Mouse (Mus musculus) lung, postnatal 25 days (tissue): Measurements from ENCODE around the gene Barhl2.

Source experiments
- DNase-seq: peaks from one replicate; pipeline ENCODE4 v3.0.0; 2022; ENCODE audit warnings: low spot score

Gene Barhl2

GRCm38 (mm10) chr5:106454411-106455105 lies 3.4 kb downstream of the Barhl2 start:
- no peak for DNase-seq

GRCm38 (mm10) chr5:106453886-106454321 lies 4.1 kb downstream of the Barhl2 start:
- no peak for DNase-seq

- DNase-seq: no peak
Observed at GRCm38 (mm10) chr5:106453181-106453885, 4.6 kb downstream of the Barhl2 start.

GRCm38 (mm10) chr5:106452686-106453085 lies 5.3 kb downstream of the Barhl2 start:
- DNase-seq: no peak

GRCm38 (mm10) chr5:106451681-106452440 lies 6.1 kb downstream of the Barhl2 start:
- DNase-seq: no peak

GRCm38 (mm10) chr5:106450426-106451160 lies 7.4 kb downstream of the Barhl2 start:
- no peak for DNase-seq

- DNase-seq: no peak
Observed at GRCm38 (mm10) chr5:106449720-106450425, 8.1 kb downstream of the Barhl2 start.

- DNase-seq: no peak
Observed at GRCm38 (mm10) chr5:106448798-106449125, 9.2 kb downstream of the Barhl2 start.

- no peak for DNase-seq
Observed at GRCm38 (mm10) chr5:106447951-106448797, 9.8 kb downstream of the Barhl2 start.

GRCm38 (mm10) chr5:106447091-106447820 lies 10.7 kb downstream of the Barhl2 start:
- DNase-seq: no peak

GRCm38 (mm10) chr5:106446593-106446992 lies 11.4 kb downstream of the Barhl2 start:
- no peak for DNase-seq

- DNase-seq: no peak
Observed at GRCm38 (mm10) chr5:106445681-106446080, 12.3 kb downstream of the Barhl2 start.

- DNase-seq: no peak
Observed at GRCm38 (mm10) chr5:106438916-106439315, 19.1 kb downstream of the Barhl2 start.

- no peak for DNase-seq
Observed at GRCm38 (mm10) chr5:106426069-106426468, 31.9 kb downstream of the Barhl2 start.

GRCm38 (mm10) chr5:106420871-106421270 lies 37.1 kb downstream of the Barhl2 start:
- no peak for DNase-seq

- no peak for DNase-seq
Observed at GRCm38 (mm10) chr5:106420370-106420769, 37.6 kb downstream of the Barhl2 start.

GRCm38 (mm10) chr5:106417210-106417609 lies 40.8 kb downstream of the Barhl2 start:
- DNase-seq: no peak

GRCm38 (mm10) chr5:106416550-106416949 lies 41.4 kb downstream of the Barhl2 start:
- DNase-seq: no peak

GRCm38 (mm10) chr5:106415734-106416133 lies 42.2 kb downstream of the Barhl2 start:
- no peak for DNase-seq

GRCm38 (mm10) chr5:106402761-106403160 lies 55.2 kb downstream of the Barhl2 start:
- no peak for DNase-seq
